Mouse (Mus musculus): ENCODE results near the gene Stx4a. TPM values are rescaled to one million over a fixed set of nuclear protein-coding genes. Genes with fewer than 3 reads are reported as not detected.

The Stx4a gene
- polyA plus RNA-seq, 1 experiment from 2014 or later = 19.5 TPM

DNA sequence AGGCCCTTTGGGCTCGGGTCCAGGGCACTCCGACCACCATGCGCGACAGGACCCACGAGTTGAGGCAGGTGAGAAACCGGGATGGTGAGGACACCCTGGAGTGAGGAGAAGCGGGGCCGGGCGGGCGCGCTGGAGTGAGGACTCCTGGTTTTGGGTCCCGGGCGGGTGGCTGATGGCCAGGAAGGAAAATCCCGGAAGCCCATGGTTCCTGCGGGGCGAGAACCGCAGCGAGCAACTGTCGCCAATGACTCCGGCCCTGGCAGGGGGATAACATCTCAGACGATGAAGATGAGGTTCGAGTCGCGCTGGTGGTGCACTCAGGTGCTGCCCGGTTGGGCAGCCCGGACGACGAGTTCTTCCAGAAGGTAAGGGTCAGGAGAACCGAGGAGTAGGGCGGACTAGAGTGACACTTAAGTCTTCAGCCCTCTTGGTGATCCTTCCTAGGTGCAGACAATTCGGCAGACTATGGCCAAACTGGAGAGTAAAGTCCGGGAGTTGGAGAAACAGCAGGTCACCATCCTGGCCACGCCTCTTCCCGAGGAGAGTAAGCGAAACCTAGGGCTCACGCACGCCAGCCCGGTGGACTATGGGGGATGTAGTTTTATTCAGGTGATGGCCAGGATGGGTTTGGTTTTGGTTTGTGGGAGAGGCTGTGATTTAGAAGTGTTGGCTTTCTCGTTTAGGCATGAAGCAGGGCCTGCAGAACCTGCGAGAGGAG is 18.1 kb downstream of the Stx4a start:
- Histone ChIP-seq H3K36me3 (replicated peaks) (no peaks in the 10 kb centered on the region), H3K4me1 (peaks cover 15% of the 10 kb centered on the region), H3K9me3 (no peaks in the 10 kb centered on the region), H3K4me2 (peak overlapping the region; percentile 89), H3K27ac (peak overlapping the region; percentile 90), H3K4me3 (peak overlapping the region; percentile 66), H3K9ac (peak overlapping the region; percentile 60), H3K27me3 (replicated peaks) (no peaks in the 10 kb centered on the region)
- ATAC-seq (replicated peaks) = peak; percentile 68
- WGBS = 1% methylated on average over 40 of the region's 40 CpGs

DNA sequence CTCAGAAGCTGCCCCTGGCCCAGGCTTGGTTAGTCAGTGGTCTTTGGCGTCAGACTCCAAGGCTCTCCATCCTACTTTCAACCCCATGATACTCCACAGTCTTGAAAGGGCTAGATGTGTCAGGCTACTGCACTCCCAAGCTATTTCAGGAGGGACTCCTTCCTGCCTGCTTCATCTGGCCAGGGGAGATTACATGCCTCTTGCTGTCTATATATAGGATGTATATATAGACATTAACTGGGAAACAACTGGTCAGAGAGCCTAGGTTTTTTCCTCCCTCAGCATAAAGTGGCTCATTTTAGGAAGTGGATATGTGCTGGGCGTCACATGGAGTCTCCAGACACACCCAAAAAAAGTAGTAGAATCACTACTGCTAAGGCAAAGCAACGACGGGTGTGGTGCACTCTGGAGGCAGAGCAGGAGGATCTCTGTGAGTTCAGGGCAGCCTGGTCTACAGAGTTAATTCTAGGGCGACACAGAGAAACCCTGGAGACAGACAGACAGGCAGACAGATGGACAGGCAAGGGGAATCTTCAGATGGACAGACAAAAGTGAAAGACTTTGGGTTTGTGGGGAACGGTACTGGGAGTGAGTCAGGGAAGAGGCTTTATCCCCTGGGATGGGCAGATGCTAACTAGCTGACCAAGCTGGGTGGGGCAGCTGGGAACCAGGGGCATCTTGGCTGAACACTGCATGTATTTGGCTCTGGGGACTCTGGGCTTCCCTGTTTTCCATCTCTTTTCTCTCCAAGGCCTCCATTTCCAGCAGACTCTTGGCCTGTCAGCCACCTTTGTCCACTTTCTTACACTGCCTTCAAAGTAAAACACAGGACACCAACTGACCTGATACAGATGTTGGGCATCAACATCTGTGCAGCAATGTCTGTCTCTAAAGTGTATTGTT is 26.1 kb downstream of the Stx4a start:
- no peak overlapping the region for H3K4me2 ChIP-seq
- H3K4me3 ChIP-seq = no peak overlapping the region
- no peaks in the 10 kb centered on the region for H3K9me3 ChIP-seq
- H3K4me1 ChIP-seq = no peaks in the 10 kb centered on the region
- H3K27ac ChIP-seq = no peak overlapping the region
- 84% methylated on average over 6 of the region's 6 CpGs for WGBS
- H3K36me3 ChIP-seq (replicated peaks) = no peaks in the 10 kb centered on the region
- H3K9ac ChIP-seq = no peak overlapping the region
- no peak for ATAC-seq (replicated peaks)
- H3K27me3 ChIP-seq (replicated peaks) = no peaks in the 10 kb centered on the region

DNA sequence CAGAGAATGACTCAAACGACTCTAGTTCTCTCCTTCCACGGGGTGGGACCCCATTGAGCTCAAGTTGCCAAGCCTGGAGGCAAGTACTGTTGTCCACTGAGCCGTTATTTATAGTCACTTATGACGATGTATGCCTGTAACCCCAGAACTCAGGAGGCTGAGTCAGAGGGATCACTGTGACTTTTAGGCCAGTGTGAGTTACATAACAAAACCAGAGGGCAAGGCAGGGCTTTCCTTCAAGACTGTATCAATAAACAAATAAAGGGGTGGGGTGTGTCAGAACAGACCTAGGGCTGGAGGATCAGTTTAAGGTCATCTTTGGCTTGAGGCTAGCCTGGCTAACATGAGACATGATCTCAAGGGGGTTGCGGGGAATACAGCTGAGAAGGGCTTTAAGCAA is 26.8 kb downstream of the Stx4a start:
- H3K4me3 ChIP-seq = no peak overlapping the region
- H3K4me1 ChIP-seq = no peaks in the 10 kb centered on the region
- ATAC-seq (replicated peaks) = no peak
- no peaks in the 10 kb centered on the region for H3K36me3 ChIP-seq (replicated peaks)
- no peak overlapping the region for H3K4me2 ChIP-seq
- WGBS = 80% methylated on average over 5 of the region's 5 CpGs
- H3K27me3 ChIP-seq (replicated peaks) = no peaks in the 10 kb centered on the region
- H3K9me3 ChIP-seq = no peaks in the 10 kb centered on the region
- H3K27ac ChIP-seq = no peak overlapping the region
- no peak overlapping the region for H3K9ac ChIP-seq

DNA sequence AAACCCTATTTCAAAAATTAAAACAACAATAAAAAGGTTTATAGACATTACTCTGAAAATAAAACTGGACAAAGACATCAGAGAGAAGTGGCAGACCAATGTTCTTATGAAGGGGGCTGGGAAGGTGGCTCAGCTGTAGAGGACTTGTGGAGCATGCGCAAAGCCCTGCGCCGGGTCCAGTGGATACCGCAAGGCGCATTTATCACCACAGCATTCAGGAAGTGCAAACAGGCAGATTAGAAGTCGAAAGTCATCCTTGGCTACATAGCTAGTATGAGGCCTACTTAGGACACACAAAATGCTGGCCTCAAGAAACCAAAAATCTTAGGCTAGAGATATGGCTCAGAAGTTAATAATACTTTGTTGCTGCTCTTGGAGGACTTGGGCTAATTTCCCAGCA is 34.2 kb downstream of the Stx4a start:
- WGBS = 91% methylated on average over 6 of the region's 6 CpGs
- H3K27me3 ChIP-seq (replicated peaks) = no peaks in the 10 kb centered on the region
- no peak for ATAC-seq (replicated peaks)
- H3K4me1 ChIP-seq = no peaks in the 10 kb centered on the region
- H3K4me2 ChIP-seq = no peak overlapping the region
- H3K36me3 ChIP-seq (replicated peaks) = no peaks in the 10 kb centered on the region
- H3K27ac ChIP-seq = no peak overlapping the region
- no peaks in the 10 kb centered on the region for H3K9me3 ChIP-seq
- H3K9ac ChIP-seq = no peak overlapping the region
- H3K4me3 ChIP-seq = no peak overlapping the region

DNA sequence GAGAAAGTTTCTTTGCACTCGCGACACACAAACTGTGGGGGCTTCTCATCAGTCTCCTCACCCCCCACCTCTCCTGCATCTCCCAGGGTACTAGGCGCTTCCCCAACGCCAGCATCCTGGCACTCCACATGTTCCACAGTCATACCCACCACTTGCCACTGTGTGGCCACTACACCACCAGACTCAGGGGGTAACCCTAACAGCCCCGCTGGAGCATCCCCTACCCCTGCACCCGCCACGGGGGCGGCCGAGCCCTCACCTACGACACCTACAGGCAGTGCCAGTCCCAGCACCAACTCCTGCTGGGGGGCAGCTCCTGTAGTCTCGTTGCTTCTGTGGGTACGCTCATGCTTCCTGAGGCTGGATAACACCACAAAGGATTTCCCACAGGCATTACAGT is 42.3 kb downstream of the Stx4a start:
- peaks cover 38% of the 10 kb centered on the region for H3K36me3 ChIP-seq (replicated peaks)
- no peak; the same call in 1 of the 2 replicates for ATAC-seq (replicated peaks)
- H3K9me3 ChIP-seq = no peaks in the 10 kb centered on the region
- no peak overlapping the region for H3K27ac ChIP-seq
- 94% methylated on average over 12 of the region's 12 CpGs for WGBS
- peaks cover 14% of the 10 kb centered on the region; the same call in 1 of the 2 replicates for H3K4me1 ChIP-seq
- H3K4me2 ChIP-seq = no peak overlapping the region
- no peak overlapping the region for H3K9ac ChIP-seq
- H3K27me3 ChIP-seq (replicated peaks) = no peaks in the 10 kb centered on the region
- H3K4me3 ChIP-seq = no peak overlapping the region

DNA sequence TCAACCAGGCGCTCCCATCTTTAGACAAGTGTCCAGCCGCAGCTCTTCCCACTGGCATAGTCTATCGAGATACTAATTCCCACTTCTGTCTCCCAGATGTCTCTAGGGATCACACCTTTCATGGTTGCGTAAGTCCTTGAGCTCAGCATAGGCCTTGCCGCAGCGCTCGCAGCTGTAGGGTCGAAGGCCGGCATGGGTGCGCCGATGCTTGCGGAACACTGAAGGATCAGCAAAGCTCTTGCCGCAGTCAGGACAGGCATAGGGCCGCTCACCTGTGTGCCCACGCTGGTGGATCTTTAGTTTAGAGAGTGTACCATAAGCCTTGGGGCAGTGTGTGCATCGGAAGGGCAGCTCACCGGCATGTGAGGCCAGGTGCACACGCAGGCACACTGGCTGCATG is 43.5 kb downstream of the Stx4a start:
- Histone ChIP-seq H3K4me3 (no peak overlapping the region), H3K4me2 (no peak overlapping the region), H3K9me3 (no peaks in the 10 kb centered on the region), H3K4me1 (peaks cover 20% of the 10 kb centered on the region; the same call in 1 of the 2 replicates), H3K27me3 (replicated peaks) (no peaks in the 10 kb centered on the region), H3K9ac (no peak overlapping the region), H3K27ac (no peak overlapping the region), H3K36me3 (replicated peaks) (peaks cover 38% of the 10 kb centered on the region)
- ATAC-seq (replicated peaks) = no peak
- 98% methylated on average over 18 of the region's 18 CpGs for WGBS

DNA sequence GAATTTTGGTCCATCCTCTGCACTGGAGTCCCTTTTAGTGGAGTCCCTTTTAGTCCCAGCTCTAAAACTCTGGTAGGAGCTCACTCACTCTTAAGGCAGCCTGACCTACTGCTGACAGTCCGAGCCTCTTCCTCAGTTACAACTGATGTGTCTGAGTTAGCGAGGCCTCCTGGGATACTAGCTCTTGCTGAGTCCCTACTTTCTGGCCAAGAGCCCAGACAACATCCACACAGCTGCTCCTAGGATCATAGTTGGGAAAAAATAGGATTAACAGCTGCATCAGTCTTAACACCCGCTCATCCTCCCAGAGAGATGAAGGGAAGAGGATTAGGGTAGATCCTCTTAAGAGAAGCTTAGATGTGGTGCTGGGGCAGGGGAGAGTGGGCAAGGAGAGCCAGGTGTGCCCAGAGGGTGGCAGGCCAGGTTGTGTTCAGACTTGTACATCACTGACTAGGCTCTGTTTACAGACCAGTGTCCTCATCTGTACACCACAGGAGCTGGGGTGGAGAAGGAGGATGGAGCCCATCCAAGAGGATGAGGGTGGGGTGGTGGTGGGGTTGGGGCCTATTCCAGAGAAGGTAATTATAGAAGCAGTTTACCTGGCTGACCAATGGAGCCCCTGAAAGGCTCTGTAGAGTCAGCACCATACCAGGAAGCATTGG is 45.2 kb downstream of the Stx4a start:
- Histone ChIP-seq H3K27ac (no peak overlapping the region), H3K27me3 (replicated peaks) (no peaks in the 10 kb centered on the region)
- WGBS = 50% methylated on average over 3 of the region's 3 CpGs

DNA sequence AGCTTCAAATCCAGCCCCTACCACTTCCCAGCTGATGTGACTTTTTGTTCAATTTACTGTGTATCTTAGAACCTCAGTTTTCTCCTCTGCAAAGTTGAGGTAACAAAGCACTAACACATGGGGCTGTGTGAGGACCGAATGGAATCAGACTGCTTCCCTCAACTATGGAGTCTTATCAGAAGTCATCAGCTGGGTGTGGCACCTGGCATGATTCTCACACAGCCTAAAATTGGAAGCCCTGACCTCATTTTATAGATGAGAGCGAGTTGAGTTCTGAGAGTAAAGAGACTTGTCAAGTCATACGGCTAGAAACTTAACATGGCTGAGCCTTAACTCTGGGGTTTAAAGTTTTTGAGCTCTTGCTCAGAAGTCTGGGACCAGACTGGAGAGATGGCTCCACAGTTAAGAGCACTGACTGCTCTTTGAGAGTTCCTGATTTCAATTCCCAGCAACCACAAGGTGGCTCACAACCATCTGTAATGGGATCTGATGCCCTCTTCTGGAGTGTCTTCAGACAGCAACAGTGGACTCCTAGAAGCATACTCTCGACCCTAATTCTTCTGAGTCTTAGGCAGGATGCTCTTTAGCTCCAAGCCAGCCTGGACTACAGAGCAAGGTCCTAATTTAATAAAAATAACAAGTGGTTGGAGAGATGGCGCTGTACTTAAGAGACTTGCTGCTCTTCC is 46.2 kb downstream of the Stx4a start:
- H3K9me3 ChIP-seq = no peaks in the 10 kb centered on the region
- H3K27ac ChIP-seq = no peak overlapping the region
- no peaks in the 10 kb centered on the region for H3K27me3 ChIP-seq (replicated peaks)
- H3K4me2 ChIP-seq = no peak overlapping the region
- peaks cover 39% of the 10 kb centered on the region for H3K4me1 ChIP-seq
- peaks cover 31% of the 10 kb centered on the region for H3K36me3 ChIP-seq (replicated peaks)
- no peak overlapping the region for H3K9ac ChIP-seq
- no peak overlapping the region for H3K4me3 ChIP-seq
- no peak for ATAC-seq (replicated peaks)
- 87% methylated on average over 5 of the region's 5 CpGs for WGBS

More for the DNA sequence above, 45.2 kb downstream of the Stx4a start:
- Histone ChIP-seq H3K36me3 (replicated peaks) (peaks cover 38% of the 10 kb centered on the region), H3K9me3 (no peaks in the 10 kb centered on the region), H3K4me1 (peaks cover 35% of the 10 kb centered on the region), H3K9ac (no peak overlapping the region), H3K4me2 (no peak overlapping the region), H3K4me3 (no peak overlapping the region)
- ATAC-seq (replicated peaks) = no peak

DNA sequence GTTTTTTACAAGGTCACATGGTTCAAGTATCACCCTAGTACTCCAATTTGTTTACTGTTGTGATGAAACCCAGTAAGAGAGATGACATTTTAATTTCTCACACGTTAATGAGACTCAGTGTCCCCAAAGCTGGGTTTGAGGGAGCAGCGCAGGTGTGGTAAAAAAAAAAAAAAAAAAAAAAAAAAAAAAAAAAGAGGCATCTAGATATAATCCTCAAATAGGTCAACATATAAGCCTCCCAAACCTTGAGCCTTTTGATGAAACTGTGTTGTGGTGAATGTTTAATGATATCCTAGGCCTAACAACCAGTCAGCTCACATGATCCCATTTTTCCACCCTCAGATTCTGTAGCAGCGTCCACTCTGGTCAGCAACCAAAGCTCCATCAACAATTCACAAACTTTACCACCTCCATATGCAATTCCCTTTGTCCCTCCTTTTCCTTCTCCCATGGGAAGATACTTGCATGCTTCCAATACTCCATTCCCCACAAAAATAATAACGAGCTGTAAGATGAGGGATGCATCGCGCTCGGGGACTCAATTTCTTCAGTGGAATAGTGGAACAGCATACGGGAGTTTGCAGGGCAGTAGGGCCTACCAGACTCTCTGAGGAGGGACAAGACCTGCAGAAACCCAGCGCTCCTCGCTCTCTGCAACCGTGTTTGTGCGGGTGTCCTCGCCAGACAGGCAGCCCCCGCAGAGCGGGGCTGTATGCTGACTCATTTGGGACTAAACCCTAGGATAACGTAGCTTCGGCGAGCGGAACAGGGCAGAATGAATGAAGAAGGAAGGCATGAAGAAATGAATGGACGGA is 50.9 kb downstream of the Stx4a start:
- peak overlapping the region; percentile 99 for H3K27ac ChIP-seq
- H3K4me3 ChIP-seq = peak overlapping the region; percentile 81
- peaks cover 19% of the 10 kb centered on the region for H3K36me3 ChIP-seq (replicated peaks)
- ATAC-seq (replicated peaks) = peak; percentile 49; the same call in 1 of the 2 replicates
- H3K27me3 ChIP-seq (replicated peaks) = no peaks in the 10 kb centered on the region
- H3K4me1 ChIP-seq = peaks cover 39% of the 10 kb centered on the region
- WGBS = 3% methylated on average over 20 of the region's 20 CpGs
- H3K4me2 ChIP-seq = peak overlapping the region; percentile 83
- no peaks in the 10 kb centered on the region for H3K9me3 ChIP-seq
- H3K9ac ChIP-seq = peak overlapping the region; percentile 84

DNA sequence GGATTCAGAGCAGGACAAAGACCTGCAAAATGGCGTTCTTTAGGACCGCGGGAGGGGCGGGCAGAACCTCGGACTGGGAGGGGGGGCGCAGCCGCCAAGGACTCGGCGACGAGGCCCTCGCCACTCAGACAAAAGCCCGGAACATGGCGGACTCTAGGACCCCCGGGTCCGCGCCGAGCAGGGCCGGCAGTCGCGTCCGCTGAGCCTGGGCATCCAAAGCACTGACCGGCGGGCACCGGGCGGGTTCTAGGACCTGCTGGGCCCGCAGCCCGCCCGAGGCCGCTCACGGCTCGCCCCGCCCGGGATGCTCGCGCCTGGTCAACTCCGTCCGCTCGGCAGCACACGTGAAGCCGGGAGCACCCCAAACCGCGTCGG is 51.5 kb downstream of the Stx4a start:
- peaks cover 19% of the 10 kb centered on the region for H3K36me3 ChIP-seq (replicated peaks)

DNA sequence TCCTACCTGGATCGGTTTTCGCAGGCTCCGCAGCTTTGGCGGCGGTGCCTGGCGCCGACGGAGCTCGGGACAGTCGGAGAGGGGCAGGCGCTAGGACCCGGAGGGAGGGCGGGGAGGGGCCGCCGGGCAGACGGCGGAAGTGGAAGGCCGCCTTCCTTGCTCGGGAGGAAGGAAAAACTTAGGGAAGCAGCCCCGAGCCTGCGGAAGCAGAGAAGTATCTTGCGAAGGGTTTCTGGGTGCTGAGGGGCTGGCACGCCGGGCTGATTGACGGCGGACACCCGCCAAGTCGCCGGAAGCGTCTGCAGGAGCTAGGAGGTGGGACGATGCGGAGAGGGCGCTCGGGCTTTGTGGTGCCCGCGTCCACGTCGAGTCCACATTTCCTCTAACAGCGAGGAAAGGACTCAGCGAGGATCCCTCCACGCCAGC is 52.0 kb downstream of the Stx4a start, which contains the start of gene Zfp646:
TSS of gene Zfp646 (plus strand) at position 181 of the 426 bp plus-strand sequence.
- Histone ChIP-seq H3K9me3 (no peaks in the 10 kb centered on the region), H3K36me3 (replicated peaks) (peaks cover 22% of the 10 kb centered on the region), H3K4me1 (peaks cover 39% of the 10 kb centered on the region), H3K27me3 (replicated peaks) (no peaks in the 10 kb centered on the region), H3K4me3 (peak within 1 kb of the TSS; percentile 81), H3K27ac (peak within 1 kb of the TSS; percentile 99), H3K4me2 (peak within 1 kb of the TSS; percentile 83), H3K9ac (peak within 1 kb of the TSS; percentile 84)
- WGBS = under 1% methylated on average over 41 of the region's 41 CpGs
- ATAC-seq (replicated peaks) = peak; percentile 93

More for the DNA sequence above, 51.5 kb downstream of the Stx4a start:
- ATAC-seq (replicated peaks) = peak; percentile 96
- Histone ChIP-seq H3K9ac (peak overlapping the region; percentile 84), H3K27me3 (replicated peaks) (no peaks in the 10 kb centered on the region), H3K4me2 (peak overlapping the region; percentile 83), H3K4me1 (peaks cover 39% of the 10 kb centered on the region), H3K27ac (peak overlapping the region; percentile 99), H3K4me3 (peak overlapping the region; percentile 81), H3K9me3 (no peaks in the 10 kb centered on the region)
- WGBS = 0% methylated on average over 42 of the region's 43 CpGs

Measured in midbrain, embryonic 15.5 days (tissue).